Mouse (Mus musculus): ENCODE data around the gene Col6a3. TPM values are rescaled to one million over a fixed set of nuclear protein-coding genes. Genes with fewer than 3 reads are reported as not detected.

The Col6a3 gene
- total and polyA plus RNA-seq, 3 experiments = 0.25 TPM; not detected in 2

DNA sequence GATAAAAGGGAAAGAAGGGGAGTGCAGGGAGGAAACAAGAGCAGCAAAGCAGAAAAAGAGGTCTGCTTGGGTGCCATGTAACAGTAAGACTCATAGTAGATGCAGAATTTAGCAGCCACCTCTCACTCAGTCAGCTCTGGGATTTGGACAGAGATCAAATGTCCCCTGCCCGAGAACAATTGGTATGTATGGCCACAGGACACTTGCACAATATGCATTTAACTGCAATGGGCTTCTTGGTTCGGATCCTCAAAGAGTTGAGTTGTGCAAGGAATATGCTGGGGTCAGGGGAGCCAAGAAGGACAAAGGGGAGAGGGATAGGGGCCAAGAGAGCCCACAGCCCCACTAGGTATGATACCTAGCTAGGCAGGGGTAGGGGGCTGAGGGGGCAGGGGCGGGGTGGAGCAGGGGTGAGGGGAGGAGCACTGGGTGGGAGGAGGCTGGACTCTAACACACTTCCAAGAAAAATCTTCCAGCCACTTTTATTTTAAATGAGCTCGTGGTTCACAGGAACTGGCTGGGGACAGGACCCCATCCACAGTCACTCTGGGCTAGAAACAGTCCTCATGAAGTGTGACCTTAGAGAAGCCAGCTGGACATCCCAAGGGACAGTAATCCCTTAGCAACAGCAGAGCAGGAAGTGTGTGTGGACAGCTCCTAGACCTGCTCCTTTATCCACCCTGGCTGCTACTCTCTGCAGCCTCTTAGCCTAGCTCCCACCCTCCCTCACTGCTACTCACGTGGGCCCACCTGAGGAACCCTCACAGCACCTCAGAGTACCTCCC, 32.9 kb upstream of the Col6a3 start:
- Histone ChIP-seq H3K27me3 (replicated peaks) (peaks cover 56% of the 10 kb centered on the region), H3K79me2 (replicated peaks; ENCODE audit: control insufficient read depth, extremely low read depth, insufficient read depth, poor library complexity, severe bottlenecking) (no peaks in the 10 kb centered on the region), H3K4me1 (ENCODE audit: control insufficient read depth in 1 of 2, insufficient read depth in 2 of 2) (no peaks in the 10 kb centered on the region), H3K9ac (ENCODE audit: insufficient read depth, low read depth) (no peak overlapping the region), H3K9me3 (replicated peaks; ENCODE audit: low read length) (peaks cover 10% of the 10 kb centered on the region), H3K4me3 (replicated peaks in 1 of 3; ENCODE audit: low read depth in 2 of 3, low read length in 2 of 3, poor library complexity in 1 of 3) (no peak overlapping the region), H3K27ac (ENCODE audit: insufficient read depth, low read depth) (no peak overlapping the region), H3K4me2 (ENCODE audit: insufficient read depth, low read depth, poor library complexity, severe bottlenecking) (no peak overlapping the region), H3K36me3 (replicated peaks in 1 of 2; ENCODE audit: control insufficient read depth in 1 of 2, insufficient read depth in 1 of 2, low read length in 1 of 2) (no peaks in the 10 kb centered on the region)
- TF ChIP-seq MYC (IDR thresholded peaks at IDR 0.05; ENCODE audit: low read depth, low read length) = no peak
- TF ChIP-seq PAX5 (IDR thresholded peaks at IDR 0.05; ENCODE audit: low read length) = no peak
- DNase-seq (ENCODE audit: extremely low read depth) = no peak
- dilution Hi-C loops (cut with MboI; ENCODE audit: extremely low pct_ligation_motif_present, extremely low pct_unique_long_range_greater_than_20kb, low sequenced_read_pairs) = no loop called here
- in situ Hi-C loops (cut with MboI; ENCODE audit: low pct_ligation_motif_present, low pct_unique_long_range_greater_than_20kb, low sequenced_read_pairs) = no loop called here

DNA sequence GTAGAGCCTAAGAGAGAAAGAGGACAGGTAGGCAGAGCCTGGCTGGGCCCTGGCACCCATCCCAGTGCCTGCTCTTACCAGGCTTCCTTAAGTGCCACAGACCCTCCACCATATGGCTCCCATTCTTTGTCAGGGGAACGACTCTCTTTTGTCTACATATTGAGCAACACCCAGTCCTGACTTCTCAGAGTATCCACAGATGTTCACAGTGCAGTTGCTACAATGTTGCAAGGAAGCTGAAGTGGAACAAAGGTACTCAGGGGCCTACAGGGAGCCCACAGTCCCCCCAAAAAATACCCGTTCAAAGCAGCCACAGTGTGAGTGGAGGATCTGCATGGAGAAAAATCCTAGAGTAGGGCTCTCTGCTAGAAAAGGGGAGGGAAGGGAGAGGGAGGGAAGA, 32.2 kb upstream of the Col6a3 start:
- Histone ChIP-seq H3K4me3 (replicated peaks in 1 of 3; ENCODE audit: low read depth in 2 of 3, low read length in 2 of 3, poor library complexity in 1 of 3) (no peak overlapping the region), H3K9me3 (replicated peaks; ENCODE audit: low read length) (peaks cover 10% of the 10 kb centered on the region), H3K27me3 (replicated peaks) (peaks cover 60% of the 10 kb centered on the region), H3K27ac (ENCODE audit: insufficient read depth, low read depth) (no peak overlapping the region), H3K4me1 (ENCODE audit: control insufficient read depth in 1 of 2, insufficient read depth in 2 of 2) (no peaks in the 10 kb centered on the region), H3K9ac (ENCODE audit: insufficient read depth, low read depth) (no peak overlapping the region), H3K79me2 (replicated peaks; ENCODE audit: control insufficient read depth, extremely low read depth, insufficient read depth, poor library complexity, severe bottlenecking) (no peaks in the 10 kb centered on the region), H3K36me3 (replicated peaks in 1 of 2; ENCODE audit: control insufficient read depth in 1 of 2, insufficient read depth in 1 of 2, low read length in 1 of 2) (no peaks in the 10 kb centered on the region), H3K4me2 (ENCODE audit: insufficient read depth, low read depth, poor library complexity, severe bottlenecking) (no peak overlapping the region)
- no peak for DNase-seq (ENCODE audit: extremely low read depth)
- in situ Hi-C loops (cut with MboI; ENCODE audit: low pct_ligation_motif_present, low pct_unique_long_range_greater_than_20kb, low sequenced_read_pairs) = no loop called here
- dilution Hi-C loops (cut with MboI; ENCODE audit: extremely low pct_ligation_motif_present, extremely low pct_unique_long_range_greater_than_20kb, low sequenced_read_pairs) = no loop called here
- TF ChIP-seq JUN (IDR thresholded peaks at IDR 0.05; ENCODE audit: insufficient read depth, low read depth, low read length) = no peak
- no peak for TF ChIP-seq RCOR1 (conservative IDR thresholded peaks at IDR 0.05; ENCODE audit: low read depth, low read length)
- TF ChIP-seq MAZ (IDR thresholded peaks at IDR 0.05; ENCODE audit: low read depth, low read length) = no peak
- TF ChIP-seq MAFK (IDR thresholded peaks at IDR 0.05; ENCODE audit: insufficient replicate concordance, low read length) = no peak
- TF ChIP-seq KAT2A (IDR thresholded peaks at IDR 0.05; ENCODE audit: insufficient replicate concordance, low read length) = no peak
- TF ChIP-seq TCF12 (IDR thresholded peaks at IDR 0.05; ENCODE audit: low read depth, low read length) = no peak
- TF ChIP-seq EP300 (IDR thresholded peaks at IDR 0.05; ENCODE audit: low read length) = no peak
- no peak for TF ChIP-seq USF2 (conservative IDR thresholded peaks at IDR 0.05; ENCODE audit: low read depth, low read length)
- TF ChIP-seq CHD1 (IDR thresholded peaks at IDR 0.05; ENCODE audit: low read depth, low read length) = no peak
- no peak for TF ChIP-seq ETS1 (conservative IDR thresholded peaks at IDR 0.05; ENCODE audit: low read depth, low read length)
- no peak for TF ChIP-seq NRF1 (IDR thresholded peaks at IDR 0.05; ENCODE audit: low read depth, low read length)
- TF ChIP-seq POLR2AphosphoS2 (IDR thresholded peaks at IDR 0.05; ENCODE audit: low read depth, low read length) = no peak
- no peak for TF ChIP-seq CHD2 (IDR thresholded peaks at IDR 0.05; ENCODE audit: low read length)
- no peak for TF ChIP-seq RAD21 (IDR thresholded peaks at IDR 0.05; ENCODE audit: low read depth, low read length)
- no peak for TF ChIP-seq HCFC1 (IDR thresholded peaks at IDR 0.05; ENCODE audit: low read depth, low read length)
- no peak for TF ChIP-seq GABPA (IDR thresholded peaks at IDR 0.05; ENCODE audit: insufficient replicate concordance, low read depth, low read length)
